Mouse (Mus musculus) adrenal gland, adult (tissue): ENCODE measurements around the gene Hbb-y.
A peak's percentile ranks its signal among the peaks of the same experiment; 100 is the strongest.
"Not testable (repeated sequence)": the region's sequence is repeated elsewhere in the genome, so short reads cannot be mapped to it uniquely, and the experiment has no call there.

ENCODE experiments used
- DNase-seq, 2 experiments: peaks; one replicate each; pipeline ENCODE4 v3.0.0; 2022 to 2023; ENCODE audit warnings: low spot score in 1 of 2; ENCODE audit not compliant: inconsistent age in 2 of 2

Hbb-y gene

DNA sequence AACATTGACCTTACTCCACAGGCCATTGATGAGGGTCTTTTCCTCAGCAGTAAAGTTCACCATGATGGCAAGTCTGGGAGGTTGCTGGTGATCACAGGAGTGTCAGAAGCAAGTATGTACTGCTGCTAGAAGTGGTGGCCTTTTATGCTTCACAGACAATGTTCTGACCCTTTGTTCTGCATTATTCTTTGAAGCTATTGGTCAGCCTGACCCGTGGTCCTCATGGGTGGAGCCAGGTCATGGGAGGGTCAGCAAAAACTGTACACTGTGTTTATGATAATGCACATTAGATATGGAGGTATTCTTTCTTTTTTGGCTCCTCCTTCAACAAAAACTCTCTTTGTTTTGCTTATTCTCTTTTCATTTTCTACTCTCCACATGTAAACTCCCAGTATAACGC, at the start of gene Hbb-y:
Gene Hbb-y (minus strand): TSS at position 127 of the 400 bp plus-strand sequence.
- no peak for DNase-seq

- DNase-seq: no peak
These were observed 41.4 kb upstream of the Hbb-y start, which contains the start of gene Olfr64 for GRCm38 (mm10) chr7:103894385-103894784. Gene Olfr64 (minus strand): TSS chr7:103894485.

- DNase-seq: no peak
These were observed 33.1 kb upstream of the Hbb-y start, which contains the start of gene Olfr66 for GRCm38 (mm10) chr7:103886152-103886551. Gene Olfr66 (minus strand): TSS chr7:103886252.

- no peak for DNase-seq
These were observed 24.1 kb upstream of the Hbb-y start for GRCm38 (mm10) chr7:103877093-103877492.

GRCm38 (mm10) chr7:103874451-103874850, 21.4 kb upstream of the Hbb-y start:
- no peak for DNase-seq

GRCm38 (mm10) chr7:103873064-103873463, 20.0 kb upstream of the Hbb-y start:
- no peak for DNase-seq

DNA sequence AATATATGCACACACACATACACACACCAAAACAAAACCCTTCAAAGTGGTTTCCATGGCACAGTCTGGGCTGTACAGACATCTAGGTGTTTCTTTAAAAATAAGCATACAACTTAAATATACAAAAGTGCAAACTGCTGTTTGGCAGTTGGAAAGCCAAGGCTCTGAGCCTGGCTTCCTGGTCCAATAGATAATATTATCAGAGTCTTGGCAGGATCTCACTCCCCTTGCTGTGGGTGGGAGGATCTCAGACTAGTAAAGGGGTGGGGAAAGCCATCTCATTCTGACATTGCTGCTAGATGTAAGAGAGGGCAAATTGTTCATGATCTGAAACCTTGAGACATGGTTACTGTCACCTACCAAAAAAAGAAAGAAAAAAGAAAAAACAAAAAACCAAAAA, 17.7 kb upstream of the Hbb-y start:
- DNase-seq: no peak

DNA sequence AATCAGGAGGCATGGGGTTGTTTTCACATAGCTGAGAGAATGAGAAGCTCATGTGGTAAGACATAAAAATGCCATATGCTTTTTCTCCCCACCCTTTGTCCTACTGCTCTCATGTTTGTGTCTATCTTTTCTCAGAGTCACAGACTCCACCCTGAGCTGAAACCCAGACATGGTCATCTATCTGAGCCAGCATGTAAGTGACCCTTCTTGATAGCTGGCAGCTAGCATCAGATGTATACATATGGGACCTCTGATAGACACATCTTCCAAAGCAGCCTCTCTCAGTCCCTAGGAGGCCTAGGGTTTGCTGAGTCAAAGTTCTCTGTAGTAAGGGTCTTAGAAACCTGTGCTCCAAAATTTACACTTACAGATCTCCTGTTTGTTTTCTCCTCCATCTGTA, 12.7 kb upstream of the Hbb-y start:
- no peak for DNase-seq

- DNase-seq: no peak
These were observed 8.5 kb upstream of the Hbb-y start for GRCm38 (mm10) chr7:103861531-103861930.

DNA sequence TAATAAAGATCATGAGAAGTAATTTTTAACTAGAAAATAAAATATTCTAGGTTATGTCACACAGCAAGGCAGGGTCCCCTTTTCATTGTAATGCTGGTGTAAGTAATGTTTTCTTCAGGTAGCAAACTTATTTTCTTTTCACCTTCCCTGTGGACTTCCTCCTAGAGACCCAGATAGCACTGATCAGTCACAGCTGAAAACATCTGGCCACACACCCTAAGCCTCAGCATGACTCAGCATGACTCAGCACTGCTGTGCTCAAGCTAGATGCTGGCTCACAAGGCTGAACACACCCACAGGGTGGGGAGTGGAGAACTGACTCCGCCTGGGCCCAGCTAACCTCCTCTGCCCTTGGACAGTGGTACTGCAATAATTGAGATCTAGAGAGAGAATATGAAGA, 7.8 kb upstream of the Hbb-y start:
- peak; percentile 76 to 82 for DNase-seq

- DNase-seq: no peak
These were observed 6.1 kb upstream of the Hbb-y start for GRCm38 (mm10) chr7:103859076-103859475.

DNA sequence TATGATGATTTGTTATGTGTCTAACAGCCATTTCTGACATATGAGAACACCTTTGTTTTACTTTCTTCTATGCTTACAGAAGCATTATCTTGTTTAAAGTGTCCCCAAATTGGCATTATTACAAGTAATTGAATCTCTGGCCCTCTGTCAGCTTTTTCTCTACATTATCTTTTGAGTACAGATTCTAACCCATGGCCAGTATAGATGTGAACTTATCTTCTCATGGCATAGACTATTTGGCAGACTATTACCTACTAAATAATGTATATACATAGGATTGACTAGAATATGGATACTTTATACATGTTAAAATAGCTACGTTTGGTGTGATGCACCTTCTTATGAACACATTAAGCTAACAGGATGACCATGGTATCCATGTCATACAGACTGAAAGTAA, 1.7 kb upstream of the Hbb-y start:
- no peak for DNase-seq

DNA sequence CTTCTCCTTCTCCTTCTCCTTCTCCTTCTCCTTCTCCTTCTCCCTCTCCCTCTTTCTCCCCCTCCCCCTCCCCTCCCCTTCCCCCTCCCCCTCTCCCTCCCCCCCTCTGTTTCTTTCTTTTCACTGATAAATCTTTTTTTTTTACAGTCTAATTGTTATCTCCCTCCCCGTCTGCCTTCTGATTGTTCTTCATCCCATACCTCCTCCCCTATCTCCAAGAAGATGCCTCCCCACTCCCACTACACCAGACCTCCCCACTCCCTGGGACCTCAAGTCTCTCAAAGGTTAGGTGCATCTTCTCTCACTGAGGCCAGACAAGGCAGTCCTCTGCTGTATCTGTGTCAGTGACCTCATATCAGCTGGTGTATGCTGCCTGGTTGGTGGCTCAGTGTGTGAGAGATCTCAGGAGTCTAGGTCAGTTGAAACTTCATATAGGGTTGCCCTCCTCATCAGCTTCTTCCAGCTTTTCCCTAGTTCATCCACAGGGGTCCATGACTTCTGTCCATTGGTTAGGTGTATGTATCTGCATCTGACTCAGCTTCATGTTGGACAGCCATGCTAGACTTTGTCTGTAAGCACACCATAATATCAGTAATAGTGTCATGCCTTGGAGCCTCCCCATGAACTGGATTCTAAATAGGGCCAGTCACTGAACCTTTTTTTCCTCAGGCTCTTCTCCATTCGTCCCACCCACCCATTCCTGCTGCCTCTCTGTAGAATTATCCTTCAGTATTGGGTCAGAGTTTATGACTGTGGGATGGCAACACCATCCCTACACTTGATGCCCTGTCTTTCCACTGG, 8.3 kb downstream of the Hbb-y start:
- DNase-seq: no peak

DNA sequence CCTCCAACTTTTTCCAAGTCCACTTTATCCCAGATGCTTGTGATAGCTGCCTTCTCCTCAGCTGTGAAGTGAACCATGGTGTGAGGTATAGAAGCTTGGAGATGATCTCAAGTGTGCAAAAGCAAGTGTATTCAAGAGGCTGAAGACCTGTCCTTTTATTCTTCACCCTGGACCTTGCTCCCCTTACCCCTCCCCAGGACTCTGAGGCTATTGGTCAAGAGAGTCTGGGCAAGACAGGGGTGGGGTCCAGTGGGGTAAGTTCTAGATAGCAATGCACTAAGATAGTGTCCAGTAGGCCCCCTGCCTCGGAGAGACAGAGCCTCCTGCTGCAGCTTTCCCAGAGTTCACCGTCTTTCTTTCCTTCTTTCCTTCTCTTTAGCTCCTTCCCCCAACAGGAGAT, 10.0 kb downstream of the Hbb-y start, which contains the start of gene Hbb-bh1:
Gene Hbb-bh1 (minus strand): TSS at position 131 of the 400 bp plus-strand sequence.
- DNase-seq: no peak

- DNase-seq: no peak
These were observed 12.7 kb downstream of the Hbb-y start, which contains the start of gene Hbb-bh2 for GRCm38 (mm10) chr7:103840268-103840667. Gene Hbb-bh2 (minus strand): TSS chr7:103840520.

DNA sequence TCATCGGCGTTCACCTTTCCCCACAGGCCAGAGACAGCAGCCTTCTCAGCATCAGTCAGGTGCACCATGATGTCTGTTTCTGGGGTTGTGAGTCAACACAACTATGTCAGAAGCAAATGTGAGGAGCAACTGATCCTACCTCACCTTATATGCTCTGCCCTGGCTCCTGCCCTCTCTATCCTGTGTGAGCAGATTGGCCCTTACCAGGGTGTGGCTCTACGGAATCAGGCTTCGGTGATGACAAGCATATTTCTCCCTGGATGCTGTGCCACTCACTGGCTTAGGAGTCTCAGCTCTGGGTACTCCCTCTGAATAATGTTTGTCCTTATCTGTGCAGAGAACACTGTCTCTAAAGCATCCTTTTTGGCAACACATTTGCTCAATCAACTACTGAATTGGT, 25.2 kb downstream of the Hbb-y start, which contains the start of gene Hbb-bs:
Gene Hbb-bs (minus strand): TSS at position 289 of the 400 bp plus-strand sequence.
- DNase-seq: no peak

DNA sequence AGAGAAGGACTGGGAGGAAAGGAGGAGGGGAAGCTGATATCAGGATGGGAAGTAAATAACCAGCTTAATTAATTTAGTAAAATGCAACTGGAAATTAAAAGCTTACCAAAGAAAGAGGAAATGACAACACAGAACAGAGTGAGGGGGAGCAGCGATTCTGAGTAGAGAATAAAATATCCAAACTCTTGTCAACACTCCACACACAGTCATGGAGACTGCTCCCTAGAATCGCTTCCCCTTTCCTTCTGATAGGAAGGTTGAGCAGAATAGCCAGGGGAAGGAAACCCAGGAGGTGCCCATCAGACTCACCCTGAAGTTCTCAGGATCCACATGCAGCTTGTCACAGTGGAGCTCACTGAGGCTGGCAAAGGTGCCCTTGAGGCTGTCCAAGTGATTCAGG, 25.9 kb downstream of the Hbb-y start:
- not testable (repeated sequence) for DNase-seq

- no peak for DNase-seq
These were observed 26.6 kb downstream of the Hbb-y start for GRCm38 (mm10) chr7:103826255-103826887.

GRCm38 (mm10) chr7:103825536-103826254, 27.3 kb downstream of the Hbb-y start:
- DNase-seq: no peak

DNA sequence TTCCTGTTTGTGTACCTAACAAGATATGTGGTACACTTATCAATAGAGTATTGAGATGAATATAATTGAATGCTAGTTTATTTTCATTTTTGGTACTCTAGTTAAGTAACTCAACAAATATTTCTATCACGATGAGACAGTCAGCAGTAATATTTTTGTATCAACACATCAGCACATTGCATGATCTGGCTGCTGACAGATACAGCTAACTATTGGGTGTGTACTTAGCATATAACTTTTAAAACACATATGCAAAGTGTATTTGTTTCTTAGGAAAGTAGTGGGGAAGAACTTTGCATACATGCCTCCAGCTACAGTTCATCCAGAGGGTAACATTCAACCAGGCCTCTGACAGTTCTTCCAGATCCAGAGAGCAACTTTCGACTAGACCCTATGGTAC, 28.4 kb downstream of the Hbb-y start:
- no peak for DNase-seq

GRCm38 (mm10) chr7:103815085-103815484, 37.9 kb downstream of the Hbb-y start:
- DNase-seq: not testable (repeated sequence)
